Mouse (Mus musculus): ENCODE data around the gene BC025920.
A peak's percentile ranks its signal among the peaks of the same experiment; 100 is the strongest.
"Not testable (repeated sequence)": the region's sequence is repeated elsewhere in the genome, so short reads cannot be mapped to it uniquely, and the experiment has no call there.

BC025920 gene

GRCm38 (mm10) chr10:81604019-81604967, 1.8 kb upstream of the BC025920 start:
- no peak for DNase-seq (ENCODE audit: low spot score in 2 of 2)

- DNase-seq (ENCODE audit: low spot score in 2 of 2) = peak; percentile 87 to 92
These were observed 953 bp upstream of the BC025920 start for GRCm38 (mm10) chr10:81604968-81605665.

GRCm38 (mm10) chr10:81605666-81605973, 450 bp upstream of the BC025920 start:
- DNase-seq (ENCODE audit: low spot score in 2 of 2) = no peak

- DNase-seq (ENCODE audit: low spot score in 2 of 2) = no peak
These were observed 2.2 kb downstream of the BC025920 start for GRCm38 (mm10) chr10:81608308-81608707.

- no peak for DNase-seq (ENCODE audit: low spot score in 2 of 2)
These were observed 6.7 kb downstream of the BC025920 start for GRCm38 (mm10) chr10:81612779-81613178.

DNA sequence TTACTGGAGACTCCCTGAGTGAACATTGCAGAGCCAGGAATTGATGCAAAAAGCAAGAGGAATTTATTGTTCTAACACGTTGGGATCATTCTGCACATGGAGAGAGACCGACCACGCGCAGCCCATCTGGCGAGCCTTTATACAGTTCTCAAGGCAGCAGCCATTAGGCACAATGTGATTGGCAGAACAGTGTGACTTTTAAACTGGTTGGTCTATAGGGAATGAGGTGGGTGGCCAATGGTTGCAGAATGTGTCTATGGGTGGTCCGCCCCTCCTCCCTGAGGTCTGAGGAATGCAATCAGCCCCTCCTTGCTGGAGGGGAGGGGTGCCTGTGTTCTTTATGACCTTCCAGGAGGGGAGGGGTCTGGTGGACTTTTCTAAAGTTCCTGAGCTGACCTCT, 9.4 kb downstream of the BC025920 start:
- no peak for DNase-seq (ENCODE audit: low spot score in 2 of 2)

GRCm38 (mm10) chr10:81619976-81620375, 13.9 kb downstream of the BC025920 start:
- DNase-seq (ENCODE audit: low spot score in 2 of 2) = no peak

- no peak for DNase-seq (ENCODE audit: low spot score in 2 of 2)
These were observed 14.7 kb downstream of the BC025920 start for GRCm38 (mm10) chr10:81620786-81621185.

DNA sequence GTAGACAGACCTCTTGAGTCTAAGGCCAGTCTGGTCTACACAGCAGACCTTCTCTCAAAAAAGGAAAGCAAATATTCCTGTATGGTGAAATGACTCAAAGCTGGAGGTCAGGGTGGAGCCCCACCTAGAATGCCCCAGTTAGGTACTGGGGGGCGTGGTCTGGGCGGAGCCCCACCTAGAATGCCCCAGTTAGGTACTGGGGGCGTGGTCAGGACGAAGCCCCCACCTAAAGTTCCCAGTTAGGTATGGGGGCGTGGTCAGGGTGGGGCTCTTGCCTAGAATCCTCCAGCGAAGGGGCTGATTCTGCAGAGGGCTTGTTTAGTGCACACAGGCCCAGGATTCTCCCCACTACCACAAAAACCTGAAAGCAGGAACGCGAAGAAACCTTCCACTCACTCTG, 17.4 kb downstream of the BC025920 start:
- no peak for DNase-seq (ENCODE audit: low spot score in 2 of 2)

GRCm38 (mm10) chr10:81626101-81626993, 20.3 kb downstream of the BC025920 start:
- no peak for DNase-seq (ENCODE audit: low spot score in 2 of 2)

DNA sequence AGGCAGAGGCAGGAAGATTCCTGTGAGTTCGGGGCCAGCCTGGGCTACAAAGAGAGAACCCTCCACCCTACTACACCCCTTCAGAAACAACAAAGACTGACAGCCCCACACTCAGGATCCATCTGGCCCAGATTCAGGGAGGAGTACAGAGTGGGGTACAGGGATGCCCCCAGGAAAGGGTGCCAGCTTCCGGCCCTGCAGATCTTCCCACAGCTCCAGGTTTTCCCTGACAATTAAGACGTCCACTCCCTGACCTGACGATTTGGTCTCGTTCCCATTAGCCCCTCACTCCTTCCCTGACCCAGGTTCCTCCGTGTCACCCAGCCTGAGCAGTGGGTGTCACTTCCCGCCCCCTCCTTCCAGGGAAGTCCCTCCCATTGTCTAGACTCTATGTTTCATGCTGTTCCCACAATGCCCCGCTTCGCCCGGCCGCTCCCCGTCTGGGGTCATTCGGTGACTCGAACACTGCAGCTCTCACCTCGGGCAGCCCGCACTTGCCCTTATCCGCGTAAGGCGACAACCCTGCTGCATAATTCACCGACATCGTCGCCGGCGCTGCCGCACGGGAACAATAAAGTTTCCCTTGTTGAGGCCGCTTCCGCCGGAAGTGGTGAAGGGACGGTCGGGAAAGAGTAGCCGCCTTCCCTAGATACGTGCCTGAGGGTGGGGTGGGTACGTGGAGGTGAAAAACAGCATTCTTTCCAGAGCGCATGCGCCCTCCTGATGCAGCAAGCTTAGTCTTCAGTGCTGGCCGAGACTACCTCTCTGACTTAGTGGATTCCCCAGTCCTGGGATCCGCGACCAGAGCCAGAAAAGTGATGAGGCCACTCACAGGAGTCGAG, 21.1 kb downstream of the BC025920 start, which contains the start of gene Sirt6:
Sirt6 (minus strand) TSS at position 804 of the 842 bp plus-strand sequence.
- peak; percentile 92 to 94 for DNase-seq (ENCODE audit: low spot score in 2 of 2)

GRCm38 (mm10) chr10:81627836-81628220, 21.8 kb downstream of the BC025920 start:
- DNase-seq (ENCODE audit: low spot score in 2 of 2) = no peak

GRCm38 (mm10) chr10:81628390-81628789, 22.3 kb downstream of the BC025920 start, which contains the start of gene Ankrd24:
TSS of gene Ankrd24 (plus strand) at chr10:81628540.
- DNase-seq (ENCODE audit: low spot score in 2 of 2) = no peak

DNA sequence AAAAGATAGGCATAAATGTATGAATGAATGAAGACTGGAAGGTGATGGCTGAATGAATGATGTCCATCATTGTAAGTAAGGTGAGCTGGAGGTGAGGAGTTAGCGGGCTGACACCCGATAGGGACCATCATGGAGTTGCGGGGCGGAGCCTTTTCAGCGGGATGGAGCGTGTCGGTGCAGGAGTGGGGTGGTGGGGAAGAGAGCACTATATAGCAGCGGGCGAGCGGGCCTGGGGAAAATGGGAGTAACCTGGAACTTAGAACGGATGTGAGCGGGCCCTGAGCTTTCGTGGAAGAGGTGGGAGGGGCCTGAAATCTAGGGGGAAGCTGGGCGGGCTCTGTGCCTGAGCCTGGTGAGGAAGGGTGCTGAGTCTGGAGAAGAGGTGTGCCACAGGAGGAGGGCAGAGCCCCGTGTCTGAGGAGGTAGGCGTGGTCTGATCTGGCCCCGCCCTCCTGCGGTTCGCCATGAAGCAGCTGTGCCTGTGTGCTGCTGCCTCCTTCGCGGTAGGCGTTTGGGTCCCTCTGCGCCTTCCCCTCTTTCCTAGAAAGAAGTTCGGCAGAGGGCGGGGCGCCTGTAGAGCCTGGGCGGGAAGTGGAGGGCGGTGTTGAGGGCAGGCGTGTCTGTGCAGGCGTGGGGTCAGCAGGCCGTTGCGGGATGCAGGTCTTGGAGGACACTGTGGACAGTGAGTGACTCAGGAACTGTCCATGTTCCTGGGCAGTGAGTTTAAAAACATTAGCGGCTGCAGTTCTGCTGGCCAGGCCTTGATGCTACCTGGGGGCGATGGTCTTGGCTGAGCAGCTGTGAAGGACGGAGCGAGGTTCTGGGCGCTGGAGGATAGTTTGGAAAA, 27.4 kb downstream of the BC025920 start:
- DNase-seq (ENCODE audit: low spot score in 2 of 2) = peak; percentile 80 to 84

GRCm38 (mm10) chr10:81636338-81636737, 30.3 kb downstream of the BC025920 start:
- no peak for DNase-seq (ENCODE audit: low spot score in 2 of 2)

DNA sequence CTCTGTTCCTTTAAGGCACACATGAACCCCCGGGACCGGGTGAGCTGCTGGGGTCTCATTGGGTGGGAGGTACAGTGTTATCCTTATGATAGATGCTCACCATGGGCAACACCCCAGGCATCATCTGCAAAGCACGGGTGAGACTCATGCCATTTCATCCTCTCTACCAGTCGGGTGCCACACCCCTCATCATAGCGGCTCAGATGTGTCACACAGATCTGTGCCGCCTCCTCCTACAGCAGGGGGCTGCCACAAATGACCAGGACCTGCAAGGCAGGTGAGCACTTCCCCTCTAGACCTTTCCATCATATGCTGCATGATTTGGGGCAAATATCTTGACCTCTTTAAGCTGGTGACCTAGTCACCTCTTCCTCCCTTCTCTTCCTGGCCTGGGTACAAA, 32.0 kb downstream of the BC025920 start:
- DNase-seq (ENCODE audit: low spot score in 2 of 2) = no peak

DNA sequence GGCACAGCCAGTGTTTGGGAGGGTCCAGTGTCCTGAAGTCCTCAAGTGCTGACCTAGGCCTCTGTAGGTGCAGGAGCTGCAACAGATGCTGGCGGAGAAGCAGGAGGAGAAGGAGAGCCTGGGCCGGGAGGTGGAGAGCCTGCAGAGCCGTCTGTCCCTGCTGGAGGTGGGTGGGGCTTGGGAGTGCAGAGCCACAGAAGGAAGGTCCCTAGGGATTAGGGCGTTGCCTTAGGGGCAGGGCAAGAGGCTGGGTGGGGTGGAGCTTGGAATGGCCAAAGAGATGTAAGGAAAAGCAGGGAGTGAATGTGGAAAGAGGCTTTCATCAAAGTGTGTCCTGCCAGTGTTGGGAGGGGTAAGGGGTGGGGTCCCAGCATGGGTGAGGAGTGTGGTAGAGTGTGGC, 34.8 kb downstream of the BC025920 start:
- DNase-seq (ENCODE audit: low spot score in 2 of 2) = not testable (repeated sequence)

DNA sequence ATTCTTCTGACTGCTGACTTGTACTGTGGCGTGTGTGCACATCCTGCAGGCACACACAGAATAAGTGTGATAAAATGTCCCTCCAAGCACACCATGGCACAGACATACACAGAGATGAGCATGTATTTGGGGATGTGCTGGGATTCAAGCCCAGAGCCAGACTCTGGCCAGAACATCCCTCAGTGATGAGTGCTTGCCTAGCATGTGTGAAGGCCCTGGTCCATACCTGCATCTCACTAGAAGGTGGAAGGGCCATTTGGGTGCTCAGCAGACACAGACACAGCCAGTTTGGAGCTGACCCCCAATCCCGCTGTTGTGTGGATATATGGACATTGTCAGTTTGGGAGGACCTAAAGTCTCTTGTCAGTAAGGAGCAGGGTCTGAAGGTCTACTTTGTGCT, 35.5 kb downstream of the BC025920 start:
- no peak for DNase-seq (ENCODE audit: low spot score in 2 of 2)

GRCm38 (mm10) chr10:81641978-81642647, 36.0 kb downstream of the BC025920 start:
- DNase-seq (ENCODE audit: low spot score in 2 of 2) = no peak
